Mouse (Mus musculus): ENCODE measurements around the gene Cntrl. TPM values are rescaled to one million over a fixed set of nuclear protein-coding genes. Genes with fewer than 3 reads are reported as not detected.

Cntrl gene
- polyA plus RNA-seq, 1 experiment from 2014 or later, result 10.5 TPM

DNA sequence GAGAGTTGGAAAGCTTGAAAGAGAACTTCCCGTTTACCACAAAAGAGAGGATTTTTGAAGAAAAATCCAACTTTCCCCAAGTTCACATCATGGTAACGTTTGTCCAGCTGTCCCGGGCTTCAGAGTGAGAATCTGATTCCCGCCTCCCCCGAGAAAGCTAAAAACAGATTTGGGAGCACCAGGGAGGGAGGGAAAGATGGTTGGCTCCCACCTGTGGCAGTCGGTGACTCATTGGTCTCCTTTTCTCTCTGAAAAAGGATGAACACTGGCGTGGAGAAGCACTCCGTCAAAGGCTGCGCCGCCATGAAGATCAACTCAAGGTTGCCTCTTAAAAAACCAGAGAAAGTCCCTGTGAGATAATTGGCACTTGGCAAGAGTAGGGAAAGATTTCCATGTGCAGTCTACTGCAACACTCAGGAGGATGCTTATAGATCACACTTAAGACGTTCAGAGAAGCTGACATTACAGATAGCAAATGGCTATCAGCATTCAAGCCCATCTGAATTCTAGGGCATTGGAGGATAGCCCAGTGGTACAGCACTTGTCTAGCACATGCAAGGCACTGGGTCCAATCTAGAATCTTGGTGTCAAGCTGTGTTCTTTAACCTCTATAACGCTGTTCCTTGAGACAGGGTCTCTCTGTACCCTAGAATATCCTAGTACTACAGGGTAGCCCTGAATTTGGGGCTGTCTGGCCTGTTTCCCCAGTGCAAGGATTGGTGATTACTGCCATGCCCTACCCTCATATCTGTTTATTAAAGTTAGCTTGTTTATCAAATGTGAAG is 66.2 kb downstream of the Cntrl start:
- DNase-seq (ENCODE audit: low spot score) (no peak), ATAC-seq (ENCODE audit: low FRiP score) (no peak)
- Histone ChIP-seq H3K36me3 (replicated peaks; ENCODE audit: control insufficient read depth, insufficient read depth) (peaks cover 93% of the 10 kb centered on the region), H3K27ac (no peak overlapping the region), H3K27me3 (ENCODE audit: control insufficient read depth, insufficient read depth, low read length) (no peaks in the 10 kb centered on the region), H3K4me2 (replicated peaks) (no peak overlapping the region), H3K9ac (no peak overlapping the region), H3K9me3 (ENCODE audit: control insufficient read depth, low read length) (no peaks in the 10 kb centered on the region), H3K4me1 (replicated peaks; ENCODE audit: control insufficient read depth, insufficient read depth, low read length) (no peaks in the 10 kb centered on the region), H3K4me3 (replicated peaks; ENCODE audit: low read length) (no peak overlapping the region)
- 94% methylated on average over 12 of the region's 12 CpGs for WGBS

DNA sequence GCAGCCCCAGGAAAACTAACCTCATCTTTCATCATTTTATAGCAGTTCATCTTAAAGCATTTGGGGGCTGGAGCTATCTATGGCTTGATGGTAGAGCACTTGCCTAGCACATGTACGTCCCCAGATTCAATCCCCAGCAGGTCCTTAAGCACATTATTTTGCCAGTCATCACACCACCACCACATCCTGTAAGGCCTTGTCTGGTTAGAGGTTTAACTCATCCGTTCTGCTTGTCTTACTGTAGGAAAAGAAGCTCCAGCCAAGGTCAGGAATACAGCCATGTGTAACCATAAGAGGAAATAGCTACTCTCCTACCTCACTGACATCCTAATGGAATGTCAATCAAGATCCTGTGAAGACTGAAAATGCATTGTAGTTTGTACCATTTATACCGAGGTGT is 68.9 kb downstream of the Cntrl start:
- 84% methylated on average over 3 of the region's 3 CpGs for WGBS
- no peak overlapping the region for H3K9ac ChIP-seq
- H3K4me1 ChIP-seq (replicated peaks; ENCODE audit: control insufficient read depth, insufficient read depth, low read length), result no peaks in the 10 kb centered on the region
- H3K36me3 ChIP-seq (replicated peaks; ENCODE audit: control insufficient read depth, insufficient read depth), result peaks cover 96% of the 10 kb centered on the region
- no peaks in the 10 kb centered on the region for H3K27me3 ChIP-seq (ENCODE audit: control insufficient read depth, insufficient read depth, low read length)
- DNase-seq (ENCODE audit: low spot score) (no peak), ATAC-seq (ENCODE audit: low FRiP score) (no peak)
- no peaks in the 10 kb centered on the region for H3K9me3 ChIP-seq (ENCODE audit: control insufficient read depth, low read length)
- no peak overlapping the region for H3K27ac ChIP-seq
- H3K4me3 ChIP-seq (replicated peaks; ENCODE audit: low read length), result no peak overlapping the region
- H3K4me2 ChIP-seq (replicated peaks), result no peak overlapping the region

DNA sequence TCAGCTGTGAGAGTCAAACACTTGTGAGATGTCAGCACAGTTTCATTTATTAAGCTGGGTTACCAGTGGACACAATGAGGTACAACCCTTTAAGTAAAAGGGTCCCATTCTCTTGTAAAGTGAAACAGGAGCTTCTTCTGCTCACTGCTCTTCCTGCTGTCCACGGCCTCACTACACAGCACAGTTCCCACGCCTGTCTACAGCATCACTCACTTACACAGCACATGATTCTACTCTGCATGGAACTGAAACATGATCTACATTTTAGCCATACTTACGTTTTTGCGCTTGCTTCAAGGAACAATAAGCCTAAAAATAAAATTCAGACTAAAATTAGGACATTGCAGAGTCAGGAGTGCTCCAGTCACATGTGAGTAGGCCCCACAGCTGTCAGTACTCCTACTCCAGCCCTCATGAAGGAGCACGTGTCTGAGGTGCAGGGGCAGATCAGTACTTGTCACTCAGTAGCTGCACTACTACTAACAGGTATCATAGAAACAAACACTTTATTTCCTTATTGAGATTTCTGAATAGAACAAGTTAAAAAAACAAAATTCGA is 73.9 kb downstream of the Cntrl start:
- peaks cover 94% of the 10 kb centered on the region for H3K36me3 ChIP-seq (replicated peaks; ENCODE audit: control insufficient read depth, insufficient read depth)
- H3K4me3 ChIP-seq (replicated peaks; ENCODE audit: low read length), result no peak overlapping the region
- H3K27me3 ChIP-seq (ENCODE audit: control insufficient read depth, insufficient read depth, low read length), result no peaks in the 10 kb centered on the region
- no peak overlapping the region for H3K9ac ChIP-seq
- H3K27ac ChIP-seq, result no peak overlapping the region
- H3K4me2 ChIP-seq (replicated peaks), result no peak overlapping the region
- 94% methylated on average over 6 of the region's 6 CpGs for WGBS
- DNase-seq (ENCODE audit: low spot score) (no peak), ATAC-seq (ENCODE audit: low FRiP score) (no peak)
- H3K9me3 ChIP-seq (ENCODE audit: control insufficient read depth, low read length), result no peaks in the 10 kb centered on the region
- no peaks in the 10 kb centered on the region for H3K4me1 ChIP-seq (replicated peaks; ENCODE audit: control insufficient read depth, insufficient read depth, low read length)

DNA sequence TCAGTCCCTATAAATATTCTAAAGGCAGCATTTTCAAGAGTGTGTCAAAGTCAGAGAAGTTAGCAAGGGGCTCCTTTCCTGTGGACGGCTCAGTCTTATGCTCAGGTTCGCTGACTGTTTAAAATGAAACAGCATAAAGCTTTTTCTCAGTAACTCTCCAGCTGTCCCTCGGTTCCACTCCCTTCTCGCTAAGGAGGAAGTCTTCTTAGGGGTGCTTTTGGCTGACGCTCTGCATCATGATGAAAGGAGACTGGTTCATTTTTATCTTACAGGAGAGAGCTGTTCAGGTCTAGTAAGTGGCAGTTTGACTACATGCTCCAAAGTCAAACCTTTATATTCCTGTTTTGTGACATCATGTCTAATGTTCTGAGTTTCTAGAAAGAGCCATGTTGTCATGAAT is 79.6 kb downstream of the Cntrl start:
- Histone ChIP-seq H3K4me1 (replicated peaks; ENCODE audit: control insufficient read depth, insufficient read depth, low read length) (no peaks in the 10 kb centered on the region), H3K27ac (no peak overlapping the region), H3K9ac (no peak overlapping the region), H3K27me3 (ENCODE audit: control insufficient read depth, insufficient read depth, low read length) (no peaks in the 10 kb centered on the region), H3K9me3 (ENCODE audit: control insufficient read depth, low read length) (no peaks in the 10 kb centered on the region), H3K4me3 (replicated peaks; ENCODE audit: low read length) (no peak overlapping the region), H3K4me2 (replicated peaks) (no peak overlapping the region), H3K36me3 (replicated peaks; ENCODE audit: control insufficient read depth, insufficient read depth) (peaks cover 65% of the 10 kb centered on the region)
- no peak for ATAC-seq (ENCODE audit: low FRiP score)
- no peak for DNase-seq (ENCODE audit: low spot score)
- WGBS, result 90% methylated on average over 5 of the region's 5 CpGs

GRCm38 (mm10) chr2:35193976-35194375 is 84.7 kb downstream of the Cntrl start:
- ATAC-seq (ENCODE audit: low FRiP score), result no peak
- WGBS, result 91% methylated on average over 1 of the region's 1 CpGs

DNA sequence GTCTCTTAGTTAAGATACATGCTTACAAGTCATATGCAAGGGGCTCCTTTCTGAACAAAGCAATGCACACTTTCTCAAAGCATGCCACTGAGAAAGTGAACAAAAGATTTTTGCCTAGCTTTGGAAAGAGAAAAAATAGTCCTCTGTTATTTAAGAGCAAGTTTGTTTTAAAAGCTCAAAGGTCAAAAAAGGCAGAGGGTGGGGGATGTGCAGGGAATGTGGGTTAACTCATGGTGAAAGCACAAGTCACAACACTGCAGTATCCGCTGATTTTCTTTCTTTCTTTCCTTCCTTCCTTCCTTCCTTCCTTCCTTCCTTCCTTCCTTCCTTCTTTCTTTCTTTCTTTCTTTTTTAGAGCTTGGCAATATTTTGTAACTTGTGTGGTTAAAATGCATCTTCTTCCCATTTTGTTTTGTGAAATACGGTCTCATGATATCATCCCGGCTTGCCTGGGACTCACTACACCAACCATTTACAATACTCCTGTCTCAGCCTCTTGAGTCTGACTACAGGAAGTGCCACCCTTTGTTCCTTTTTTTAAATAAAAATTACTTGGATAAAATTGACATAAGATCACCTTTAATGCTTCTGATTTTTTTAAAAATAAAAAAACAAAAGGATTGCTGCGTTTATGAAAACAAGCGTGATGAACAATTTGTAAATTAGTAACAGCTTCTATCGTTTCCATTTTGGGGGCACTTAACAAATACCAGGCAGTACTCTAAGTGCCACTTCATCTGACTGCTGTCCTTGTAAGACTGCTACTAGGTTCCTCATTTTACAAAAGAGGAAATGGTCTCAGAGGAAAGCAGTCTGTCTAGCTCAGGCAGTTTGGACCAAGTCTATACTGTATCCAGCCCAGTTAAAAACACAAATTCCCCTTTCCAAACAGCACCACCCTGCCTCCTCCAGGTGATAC is 86.6 kb downstream of the Cntrl start:
- WGBS, result 87% methylated on average over 6 of the region's 6 CpGs
- Histone ChIP-seq H3K27me3 (ENCODE audit: control insufficient read depth, insufficient read depth, low read length) (no peaks in the 10 kb centered on the region), H3K4me1 (replicated peaks; ENCODE audit: control insufficient read depth, insufficient read depth, low read length) (peaks cover 27% of the 10 kb centered on the region), H3K27ac (no peak overlapping the region), H3K4me3 (replicated peaks; ENCODE audit: low read length) (no peak overlapping the region), H3K9me3 (ENCODE audit: control insufficient read depth, low read length) (no peaks in the 10 kb centered on the region), H3K4me2 (replicated peaks) (no peak overlapping the region), H3K9ac (no peak overlapping the region), H3K36me3 (replicated peaks; ENCODE audit: control insufficient read depth, insufficient read depth) (peaks cover 4% of the 10 kb centered on the region)
- ATAC-seq (ENCODE audit: low FRiP score), result no peak
- no peak for DNase-seq (ENCODE audit: low spot score)

More at GRCm38 (mm10) chr2:35193976-35194375, 84.7 kb downstream of the Cntrl start:
- Histone ChIP-seq H3K4me2 (replicated peaks) (no peak overlapping the region), H3K9ac (no peak overlapping the region), H3K36me3 (replicated peaks; ENCODE audit: control insufficient read depth, insufficient read depth) (peaks cover 20% of the 10 kb centered on the region), H3K4me1 (replicated peaks; ENCODE audit: control insufficient read depth, insufficient read depth, low read length) (peaks cover 19% of the 10 kb centered on the region), H3K27me3 (ENCODE audit: control insufficient read depth, insufficient read depth, low read length) (no peaks in the 10 kb centered on the region), H3K9me3 (ENCODE audit: control insufficient read depth, low read length) (no peaks in the 10 kb centered on the region), H3K27ac (no peak overlapping the region), H3K4me3 (replicated peaks; ENCODE audit: low read length) (no peak overlapping the region)
- no peak for DNase-seq (ENCODE audit: low spot score)

DNA sequence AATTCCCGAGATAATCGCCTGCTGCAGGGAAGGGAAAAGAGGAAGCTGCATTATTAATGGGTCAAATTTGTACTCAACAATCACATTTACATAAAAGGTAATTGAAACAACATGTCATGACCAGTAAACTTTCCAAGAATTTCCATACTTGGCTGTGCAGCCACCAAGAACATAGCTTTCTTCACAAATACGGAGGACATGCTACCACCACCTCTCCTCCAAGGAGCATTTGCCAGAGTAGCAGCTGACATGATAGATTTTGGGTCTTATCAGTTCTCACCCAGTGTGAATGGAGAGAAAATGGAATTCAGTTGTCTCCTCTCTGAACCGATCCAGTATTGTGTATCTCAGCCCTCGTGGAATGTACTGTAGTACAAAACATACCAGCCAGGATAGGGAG is 90.2 kb downstream of the Cntrl start:
- Histone ChIP-seq H3K36me3 (replicated peaks; ENCODE audit: control insufficient read depth, insufficient read depth) (no peaks in the 10 kb centered on the region; the same call in 1 of the 2 replicates), H3K27ac (peak overlapping the region; percentile 99; the same call in 1 of the 2 replicates), H3K9ac (peak overlapping the region; percentile 99), H3K4me3 (replicated peaks; ENCODE audit: low read length) (peak overlapping the region; percentile 100), H3K27me3 (ENCODE audit: control insufficient read depth, insufficient read depth, low read length) (no peaks in the 10 kb centered on the region), H3K9me3 (ENCODE audit: control insufficient read depth, low read length) (no peaks in the 10 kb centered on the region), H3K4me2 (replicated peaks) (peak overlapping the region; percentile 87), H3K4me1 (replicated peaks; ENCODE audit: control insufficient read depth, insufficient read depth, low read length) (peaks cover 27% of the 10 kb centered on the region)
- ATAC-seq (ENCODE audit: low FRiP score) (no peak), DNase-seq (ENCODE audit: low spot score) (no peak)
- 19% methylated on average over 5 of the region's 5 CpGs for WGBS

DNA sequence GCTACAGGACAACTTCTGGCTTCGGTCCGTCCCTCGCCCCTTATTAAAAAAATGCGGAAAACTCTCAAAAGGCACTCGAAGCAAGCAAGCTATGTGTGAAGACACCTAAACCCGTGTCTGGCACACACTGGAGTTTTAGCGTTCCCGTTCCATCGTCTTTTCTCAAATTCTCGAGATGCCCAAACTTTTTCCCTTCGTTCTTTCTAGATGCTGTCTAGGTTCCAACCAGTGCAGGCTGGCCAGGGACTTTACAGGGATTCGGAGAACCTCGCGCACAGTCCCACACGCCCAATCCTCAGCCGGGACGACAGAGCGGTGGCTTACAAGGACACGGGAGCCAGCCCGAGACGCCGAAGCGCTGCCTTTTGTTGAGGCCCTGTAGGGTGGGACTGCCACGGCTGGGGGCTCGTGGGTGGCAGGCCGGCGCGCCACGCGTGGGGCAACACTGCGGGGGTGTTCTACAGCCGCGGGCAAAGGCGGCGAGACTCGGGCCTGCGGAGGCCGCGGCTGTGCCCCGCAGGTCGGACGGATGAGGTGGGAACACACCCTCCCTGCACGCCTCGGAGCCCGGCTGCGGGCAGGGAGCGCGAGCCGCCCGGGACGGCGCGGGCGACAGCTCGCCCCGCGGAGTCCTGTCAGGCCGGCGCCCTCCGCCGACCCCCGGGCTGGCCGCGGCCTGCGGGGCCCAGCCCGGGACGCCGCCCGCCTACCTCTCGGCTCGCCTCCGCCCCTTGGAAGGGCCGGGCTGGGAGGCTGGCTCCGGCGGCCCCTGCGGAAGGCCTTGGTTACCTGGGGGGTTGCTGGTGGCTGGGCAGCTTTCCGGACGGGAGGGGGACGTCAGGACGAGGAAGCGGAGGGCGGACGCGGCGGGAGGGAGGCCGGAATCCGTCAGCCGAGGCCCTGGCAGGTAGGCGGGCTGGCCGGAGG is 90.9 kb downstream of the Cntrl start:
- peak overlapping the region; percentile 99 for H3K9ac ChIP-seq
- ATAC-seq (ENCODE audit: low FRiP score) (peak; percentile 81), DNase-seq (ENCODE audit: low spot score) (peak; percentile 32)
- H3K27me3 ChIP-seq (ENCODE audit: control insufficient read depth, insufficient read depth, low read length), result no peaks in the 10 kb centered on the region
- H3K9me3 ChIP-seq (ENCODE audit: control insufficient read depth, low read length), result no peaks in the 10 kb centered on the region
- peak overlapping the region; percentile 100 for H3K4me3 ChIP-seq (replicated peaks; ENCODE audit: low read length)
- under 1% methylated on average over 90 of the region's 90 CpGs for WGBS
- H3K27ac ChIP-seq, result peak overlapping the region; percentile 99
- peaks cover 27% of the 10 kb centered on the region for H3K4me1 ChIP-seq (replicated peaks; ENCODE audit: control insufficient read depth, insufficient read depth, low read length)
- H3K36me3 ChIP-seq (replicated peaks; ENCODE audit: control insufficient read depth, insufficient read depth), result no peaks in the 10 kb centered on the region; the same call in 1 of the 2 replicates
- H3K4me2 ChIP-seq (replicated peaks), result peak overlapping the region; percentile 87
